Mouse (Mus musculus): ENCODE results near the gene 9930022D16Rik. TPM values are rescaled to one million over a fixed set of nuclear protein-coding genes. Genes with fewer than 3 reads are reported as not detected.

Gene 9930022D16Rik
- polyA plus RNA-seq, 1 experiment from 2014 or later = not detected

Small RNAs within 50 kb of the gene (microRNA-seq; reads per million reads assigned to microRNA genes)
- gene Gm25540 = not detected

Other genes starting within 250 kb of the 9930022D16Rik start
- 0.75 and 1.0 TPM in 2 replicates for gene Rgs9, start 115.8 kb upstream of the 9930022D16Rik start, polyA plus RNA-seq (2016; fragmentation: Nextera tagmentation; extraction: Ambion mirVana)
- 20.5 and 23.4 TPM in 2 replicates for gene Gna13, start 51.1 kb upstream of the 9930022D16Rik start, polyA plus RNA-seq (2016; fragmentation: Nextera tagmentation; extraction: Ambion mirVana)
- gene Amz2, start 12.0 kb downstream of the 9930022D16Rik start, polyA plus RNA-seq (2016; fragmentation: Nextera tagmentation; extraction: Ambion mirVana) = 35.4 and 37.1 TPM in 2 replicates
- 3.3 and 4.6 TPM in 2 replicates for gene Arsg, start 59.5 kb downstream of the 9930022D16Rik start, polyA plus RNA-seq (2016; fragmentation: Nextera tagmentation; extraction: Ambion mirVana)
- gene Slc16a6, start 59.7 kb downstream of the 9930022D16Rik start, polyA plus RNA-seq (2016; fragmentation: Nextera tagmentation; extraction: Ambion mirVana) = 12.7 and 16.5 TPM in 2 replicates
- 29.8 and 38.8 TPM in 2 replicates for gene Wipi1, start 198.1 kb downstream of the 9930022D16Rik start, polyA plus RNA-seq (2016; fragmentation: Nextera tagmentation; extraction: Ambion mirVana)
- 365 and 443 TPM in 2 replicates for gene Prkar1a, start 235.5 kb downstream of the 9930022D16Rik start, polyA plus RNA-seq (2016; fragmentation: Nextera tagmentation; extraction: Ambion mirVana)